17 mouse cellular contexts compared by ENCODE assay signal in the genomic region with DNA sequence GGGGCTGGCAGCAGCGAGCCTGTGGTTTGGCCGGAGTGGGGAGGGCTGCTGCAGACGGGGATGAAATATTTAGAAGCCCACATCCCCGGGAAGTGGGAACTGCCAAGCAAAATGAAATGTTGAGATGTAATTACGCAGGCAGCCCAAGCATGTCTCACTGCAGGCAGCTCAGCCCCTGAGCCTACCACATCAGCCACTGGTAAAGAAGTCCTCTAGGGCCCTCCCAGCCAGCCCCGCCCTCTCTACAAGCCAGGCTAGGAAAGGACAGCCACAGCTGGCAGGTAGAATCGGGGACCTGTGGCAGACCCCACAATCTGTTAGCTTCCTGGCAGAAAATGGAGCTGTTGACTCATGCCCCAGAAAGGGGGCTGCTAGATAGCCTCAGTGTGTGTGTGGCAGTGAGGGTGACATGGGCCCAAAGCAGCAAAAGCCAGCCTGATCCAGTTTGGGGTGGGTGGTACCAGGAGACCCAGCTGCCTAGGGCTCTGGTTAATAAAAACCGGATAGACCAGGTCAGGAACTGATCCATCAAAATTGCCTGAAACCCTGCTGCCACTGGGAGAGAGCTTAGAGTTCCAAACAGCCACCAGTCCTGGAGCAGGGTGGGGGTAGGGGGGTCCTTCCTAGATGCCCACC. TPM values are rescaled to one million over a fixed set of nuclear protein-coding genes. Genes with fewer than 3 reads are reported as not detected.
A peak's percentile ranks its signal among the peaks of the same experiment; 100 is the strongest.
DNase-seq lines count a peak whose midpoint lies in the region; ATAC-seq lines count a peak whose summit lies in the region.
"Had no signal": no experiment of that assay in that cellular context is flagged by ENCODE, and none has a peak within 500 bp of the region (broad histone marks: within the 10 kb centered on the region; RNA-seq: fewer than 3 reads in every experiment).

No protein-coding gene starts in this region.

- ATAC-seq in neural tube, embryonic 12.5 days (ENCODE audit: low FRiP score, low read depth) = 0 out of 2 replicates have a peak, but pooled peaks have one; percentile 37
- ATAC-seq in neural tube, embryonic 15.5 days (ENCODE audit: low FRiP score) = peak; percentile 59; the same call in 1 of the 2 replicates
- no peak for ATAC-seq in megakaryocyte-erythroid progenitor cell, adult 5-6 weeks (replicated peaks; ENCODE audit: low FRiP score, low TSS enrichment, poor library complexity, severe bottlenecking)
- ATAC-seq: liver, postnatal 0 days had no signal

- H3K4me1 ChIP-seq in neural tube, embryonic 12.5 days = peaks cover 11% of the 10 kb centered on the region
- peaks cover 29% of the 10 kb centered on the region for H3K4me1 ChIP-seq in neural tube, embryonic 15.5 days

- no peak overlapping the region for H3K4me2 ChIP-seq in neural tube, embryonic 12.5 days (replicated peaks)
- no peak overlapping the region for H3K4me2 ChIP-seq in neural tube, embryonic 15.5 days
- H3K4me2 ChIP-seq: embryonic facial prominence, embryonic 15.5 days; limb, embryonic 15.5 days; midbrain, embryonic 12.5 days had no signal

- H3K9me3 ChIP-seq in neural tube, embryonic 12.5 days = no peaks in the 10 kb centered on the region
- no peaks in the 10 kb centered on the region for H3K9me3 ChIP-seq in neural tube, embryonic 15.5 days (replicated peaks)
- H3K9me3 ChIP-seq: embryonic facial prominence, embryonic 15.5 days; forebrain, embryonic 10.5 days; limb, embryonic 15.5 days; midbrain, embryonic 12.5 days had no signal

- no peak overlapping the region for H3K27ac ChIP-seq in neural tube, embryonic 12.5 days
- H3K27ac ChIP-seq in neural tube, embryonic 15.5 days (replicated peaks) = peak overlapping the region; percentile 49; the same call in 1 of the 2 replicates
- H3K27ac ChIP-seq: embryonic facial prominence, embryonic 15.5 days; forebrain, embryonic 10.5 days; limb, embryonic 15.5 days; midbrain, embryonic 12.5 days had no signal

- no peak overlapping the region for H3K4me3 ChIP-seq in neural tube, embryonic 12.5 days
- no peak overlapping the region for H3K4me3 ChIP-seq in neural tube, embryonic 15.5 days (replicated peaks)
- H3K4me3 ChIP-seq: embryonic facial prominence, embryonic 15.5 days; forebrain, embryonic 10.5 days; limb, embryonic 15.5 days; midbrain, embryonic 12.5 days had no signal

- no peaks in the 10 kb centered on the region; the same call in 1 of the 2 replicates for H3K27me3 ChIP-seq in neural tube, embryonic 12.5 days (replicated peaks)
- H3K27me3 ChIP-seq in neural tube, embryonic 15.5 days (replicated peaks) = 0 out of 2 replicates have a peak, but pooled peaks cover 6% of the 10 kb centered on the region
- H3K27me3 ChIP-seq: midbrain, embryonic 12.5 days had no signal

- DNase-seq in neural tube, embryonic 10.5 days (ENCODE audit: extremely low spot score, low spot score) = no peak
- peak; percentile 21 for DNase-seq in kidney, adult 18-20 months
- DNase-seq in kidney, postnatal 14 days = peak; percentile 13
- no peak for DNase-seq in thymus, postnatal 25 days
- no peak for DNase-seq in right cerebral cortex, postnatal 10 days (ENCODE audit: low spot score in 2 of 2)
- DNase-seq: adrenal gland, postnatal 10 days; cerebellum, adult 11-12 months; gastrocnemius, postnatal 14 days; liver, postnatal 0 days had no signal

- 54% methylated on average over 8 of the region's 8 CpGs for WGBS in neural tube, embryonic 12.5 days
- WGBS in neural tube, embryonic 15.5 days = 42% methylated on average over 8 of the region's 8 CpGs

- H3K9ac ChIP-seq in neural tube, embryonic 12.5 days = no peak overlapping the region
- no peak overlapping the region for H3K9ac ChIP-seq in neural tube, embryonic 15.5 days (replicated peaks)
- H3K9ac ChIP-seq: embryonic facial prominence, embryonic 15.5 days; limb, embryonic 15.5 days; liver, postnatal 0 days; midbrain, embryonic 12.5 days had no signal

- H3K36me3 ChIP-seq in neural tube, embryonic 12.5 days = no peaks in the 10 kb centered on the region
- no peaks in the 10 kb centered on the region for H3K36me3 ChIP-seq in neural tube, embryonic 15.5 days
- H3K36me3 ChIP-seq: embryonic facial prominence, embryonic 15.5 days; forebrain, embryonic 10.5 days; limb, embryonic 15.5 days; midbrain, embryonic 12.5 days had no signal

RNA-seq across cellular contexts. Expression of a gene that starts 56.8 kb away (rescaled TPM):
- polyA plus RNA-seq in neural tube, embryonic 12.5 days (2016; fragmentation: Nextera tagmentation; extraction: Ambion mirVana) = 2.7 and 3.4 TPM in 2 replicates
- 9.7 and 10.1 TPM in 2 replicates for polyA plus RNA-seq in neural tube, embryonic 15.5 days (2015; fragmentation: Nextera tagmentation; extraction: Ambion mirVana)
- total RNA-seq in megakaryocyte-erythroid progenitor cell, adult 5-6 weeks (2014; fragmentation: Nextera tagmentation) = not detected in 2 replicates
- not detected in 2 replicates for total RNA-seq in megakaryocyte-erythroid progenitor cell, adult 5-6 weeks (2017)
- total RNA-seq: gastrocnemius, postnatal 14 days; MEL had no signal
- polyA plus RNA-seq: liver, postnatal 0 days had no signal

Comparison
In these comparisons a context has a peak if more than half of its experiments do, and no peak if none do; other contexts are left out.
1. DNase-seq: peak in kidney, adult 18-20 months (single experiment) and kidney, postnatal 14 days (single experiment); none in neural tube, embryonic 10.5 days (single experiment), thymus, postnatal 25 days (single experiment) and right cerebral cortex, postnatal 10 days (0 of 2).